Mouse (Mus musculus) heart, adult 9 months (tissue): ENCODE results near the gene Slc25a53.
A peak's percentile ranks its signal among the peaks of the same experiment; 100 is the strongest.
"Not testable (repeated sequence)": the region's sequence is repeated elsewhere in the genome, so short reads cannot be mapped to it uniquely, and the experiment has no call there.

Source experiments
- DNase-seq, 2 experiments: peaks; one replicate each; pipeline ENCODE4 v3.0.0; 2022; ENCODE audit warnings: low spot score in 2 of 2

Gene Slc25a53

DNA sequence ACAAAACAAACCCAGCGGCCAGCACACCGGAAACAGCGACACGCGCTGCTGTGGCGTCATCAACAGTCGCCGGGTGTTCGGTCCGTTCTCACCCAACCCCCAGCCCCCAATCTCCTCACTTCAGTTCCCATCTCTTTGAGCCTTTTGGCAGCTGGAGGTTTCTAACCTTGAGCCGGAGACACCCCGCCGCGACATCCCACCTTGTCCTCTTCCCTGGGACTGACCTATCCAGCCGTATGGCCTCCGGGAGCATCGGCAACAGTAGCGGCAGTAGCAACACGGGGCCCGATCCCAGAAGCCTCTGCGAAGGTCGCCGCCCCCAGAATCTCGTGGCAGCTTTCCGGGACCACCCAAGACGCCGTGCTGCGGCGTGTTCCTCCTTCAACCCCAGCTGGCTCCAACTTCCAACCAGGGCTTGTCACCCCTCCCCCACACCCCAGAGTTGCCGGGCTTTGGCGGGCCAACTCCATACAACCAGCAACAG, at the start of gene Slc25a53:
Slc25a53 (minus strand) TSS at position 303 of the 484 bp plus-strand sequence.
- peak; percentile 78 to 85 for DNase-seq

- no peak for DNase-seq
Measured at GRCm38 (mm10) chrX:137063202-137063601, 25.1 kb upstream of the Slc25a53 start.

DNA sequence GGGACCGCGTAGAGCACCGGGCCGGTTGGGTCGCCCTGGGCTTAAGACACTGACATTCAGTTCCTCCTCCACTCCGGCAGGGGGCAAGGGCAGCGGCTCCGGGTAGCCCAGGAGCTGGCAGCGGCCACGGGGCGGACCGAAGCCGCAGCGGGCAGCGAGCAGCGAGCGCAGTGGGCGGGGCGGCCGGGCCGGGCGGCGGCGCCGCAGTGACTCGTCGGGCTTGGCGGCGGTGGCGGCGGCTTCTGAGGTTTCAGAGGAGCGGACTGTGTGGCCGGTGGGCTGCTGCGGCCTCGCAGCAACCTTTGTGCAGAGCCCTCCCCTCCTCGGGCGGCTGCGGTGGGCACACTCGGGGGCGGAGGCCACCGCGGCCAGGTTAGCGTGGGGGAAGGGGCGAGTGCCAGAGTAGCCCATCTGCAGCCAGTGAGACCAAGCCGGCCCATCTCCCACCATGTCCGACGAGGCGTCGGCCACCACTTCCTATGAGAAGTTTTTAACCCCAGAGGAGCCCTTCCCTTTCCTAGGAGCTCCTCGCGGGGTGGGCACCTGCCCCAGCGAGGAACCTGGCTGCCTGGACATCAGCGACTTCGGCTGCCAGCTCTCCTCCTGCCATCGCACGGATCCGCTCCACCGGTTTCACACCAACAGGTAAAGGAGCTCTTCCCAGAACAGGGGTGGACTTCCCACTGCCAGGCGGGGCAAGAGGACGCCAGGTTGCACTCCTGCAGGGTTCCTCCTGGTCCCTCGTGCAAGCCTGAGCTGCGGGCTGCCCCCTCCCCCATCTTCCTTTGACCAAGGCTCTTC, 11.5 kb upstream of the Slc25a53 start, which contains the start of gene Fam199x:
Fam199x (plus strand) TSS at position 170 of the 801 bp plus-strand sequence.
- DNase-seq, result peak; percentile 71 to 77

- no peak for DNase-seq
Measured at GRCm38 (mm10) chrX:137049060-137049424, 10.9 kb upstream of the Slc25a53 start.

GRCm38 (mm10) chrX:137038502-137038901, 400 bp upstream of the Slc25a53 start:
- no peak for DNase-seq

DNA sequence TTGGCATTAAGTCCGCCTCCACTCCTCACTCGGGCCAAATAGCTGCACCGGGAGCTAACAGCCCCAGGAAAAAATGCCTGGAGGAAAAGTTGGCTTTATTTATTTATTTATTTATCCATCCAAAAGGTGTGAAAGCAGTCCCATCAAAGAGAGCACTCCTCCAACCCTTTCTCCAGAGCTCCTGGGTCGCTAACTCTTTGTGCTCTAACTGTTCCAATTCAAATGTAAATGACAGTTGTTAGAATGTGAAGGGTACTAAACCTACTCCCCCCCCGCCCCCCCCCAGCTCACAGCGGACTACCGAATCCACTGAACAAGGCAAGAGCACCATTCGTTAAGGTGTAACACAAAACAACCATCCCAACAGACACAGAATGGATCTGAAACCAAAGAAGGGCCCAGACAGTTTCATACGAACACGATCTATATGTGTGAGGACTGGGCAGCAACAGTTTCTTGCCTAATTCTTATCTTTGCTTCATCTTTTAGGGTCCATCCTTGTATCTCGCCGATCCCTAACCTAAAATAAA, 567 bp downstream of the Slc25a53 start:
- DNase-seq, result no peak

- no peak for DNase-seq
Measured at GRCm38 (mm10) chrX:137034322-137034721, 3.8 kb downstream of the Slc25a53 start.

DNA sequence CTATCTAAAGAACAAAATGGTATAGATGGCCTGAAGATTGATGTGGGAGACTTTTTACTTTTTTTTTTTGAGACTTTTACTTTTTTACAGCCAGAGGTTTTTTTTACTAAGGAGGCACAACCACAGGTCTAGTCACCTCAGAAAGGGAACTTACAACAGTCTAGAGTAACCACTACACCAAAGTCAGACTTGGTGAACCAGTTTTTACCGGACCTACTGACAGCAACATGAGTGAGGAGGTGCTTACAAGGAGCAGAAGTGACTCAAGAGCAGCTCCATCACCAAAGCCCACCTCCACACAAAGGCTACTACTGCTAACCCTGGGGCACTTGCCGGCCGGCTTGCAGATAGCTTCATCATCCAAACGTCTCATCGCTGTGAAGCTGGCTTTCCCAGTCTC, 6.4 kb downstream of the Slc25a53 start:
- no peak for DNase-seq

- DNase-seq, result no peak
Measured at GRCm38 (mm10) chrX:137030916-137031315, 7.2 kb downstream of the Slc25a53 start.

DNA sequence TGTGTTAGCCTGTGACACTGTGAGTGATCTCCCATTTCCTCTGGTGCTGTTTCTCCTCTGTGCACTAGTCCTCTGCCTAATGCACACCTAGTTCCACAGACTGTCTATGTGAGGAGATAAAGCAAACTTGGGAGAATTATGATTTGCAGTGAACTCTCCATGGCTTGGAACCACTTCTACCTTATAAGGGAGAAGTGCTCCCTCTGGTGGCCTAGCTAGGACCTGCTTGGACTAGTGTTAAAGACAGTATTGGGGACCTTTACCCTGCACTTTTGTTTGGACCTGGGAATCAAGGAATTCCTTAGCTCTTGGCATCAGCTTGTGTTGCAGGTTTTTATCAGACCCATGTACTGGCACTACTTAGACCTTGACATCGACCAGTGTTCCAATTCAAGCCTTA, 18.8 kb downstream of the Slc25a53 start:
- peak; percentile 11 to 16 for DNase-seq

- no peak for DNase-seq
Measured at GRCm38 (mm10) chrX:137017668-137018067, 20.4 kb downstream of the Slc25a53 start.

GRCm38 (mm10) chrX:137015099-137015709, 22.9 kb downstream of the Slc25a53 start:
- DNase-seq, result peak in 1 of 2 experiments; percentile 10

GRCm38 (mm10) chrX:136996256-136996655, 41.8 kb downstream of the Slc25a53 start:
- no peak for DNase-seq

DNA sequence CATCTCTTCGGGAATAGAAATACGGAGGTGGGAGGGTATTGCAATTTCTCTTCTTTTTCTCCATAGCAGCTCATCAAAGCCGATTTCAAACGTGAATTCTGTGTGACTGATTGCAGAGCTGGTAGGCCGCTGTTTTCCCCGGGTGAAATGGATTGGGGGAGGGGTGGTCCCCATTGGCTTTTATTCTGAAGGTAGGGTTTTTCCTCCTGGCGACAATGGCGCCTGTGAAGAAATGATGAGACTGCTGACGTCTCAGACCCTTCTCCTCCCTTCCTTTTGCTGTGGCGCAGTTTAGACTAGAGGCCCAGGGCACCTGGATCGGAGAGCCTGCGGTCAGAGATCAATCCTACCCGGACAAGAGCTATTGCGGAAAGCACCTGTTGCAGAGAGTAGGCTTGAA, 44.5 kb downstream of the Slc25a53 start:
- no peak for DNase-seq

- peak; percentile 6 to 10 for DNase-seq
Measured at GRCm38 (mm10) chrX:136992978-136993547, 45.0 kb downstream of the Slc25a53 start, which contains the start of gene Zcchc18. TSS of gene Zcchc18 (plus strand) at chrX:136993155.

GRCm38 (mm10) chrX:136992191-136992965, 45.7 kb downstream of the Slc25a53 start:
- no peak for DNase-seq

- no peak for DNase-seq
Measured at GRCm38 (mm10) chrX:136991274-136991673, 46.8 kb downstream of the Slc25a53 start.

GRCm38 (mm10) chrX:136986039-136986438, 52.1 kb downstream of the Slc25a53 start:
- no peak for DNase-seq

DNA sequence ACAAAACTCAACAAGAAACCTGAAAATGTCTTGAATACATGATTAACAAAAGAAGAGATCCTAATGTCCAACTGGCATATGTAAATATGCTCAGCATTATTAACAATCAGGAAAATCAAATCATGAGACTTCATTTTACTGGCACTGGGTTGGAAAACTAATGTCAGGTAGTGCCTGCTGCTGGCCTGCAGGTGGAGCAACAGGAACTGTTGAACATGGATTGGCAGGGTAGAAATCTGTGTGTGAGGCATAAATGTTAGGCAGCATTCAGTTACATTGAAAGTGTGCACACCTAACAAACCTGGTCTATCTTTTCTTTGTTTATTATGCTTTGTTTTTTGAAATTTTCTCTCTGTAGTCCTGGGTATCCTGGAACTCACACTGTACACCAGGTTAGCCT, 59.5 kb downstream of the Slc25a53 start:
- DNase-seq, result no peak

GRCm38 (mm10) chrX:136976424-136977084, 61.5 kb downstream of the Slc25a53 start, which contains the start of the genes Tmsb15l and Tmsb15b1:
TSS of gene Tmsb15l (minus strand) at chrX:136976869.
TSS of gene Tmsb15b1 (minus strand) at chrX:136976874.
- DNase-seq, result peak in 1 of 2 experiments; percentile 26

GRCm38 (mm10) chrX:136975397-136975796, 62.7 kb downstream of the Slc25a53 start, which contains the start of gene Tmsb15b2:
TSS of gene Tmsb15b2 (minus strand) at chrX:136975497.
- DNase-seq, result not testable (repeated sequence)
